Mouse (Mus musculus): Measurements from ENCODE around the gene Mink1.

Mink1 gene

GRCm38 (mm10) chr11:70630129-70630528 lies 67.4 kb downstream of the Mink1 start:
- no peak for DNase-seq (ENCODE audit: low spot score in 2 of 2)

- DNase-seq (ENCODE audit: low spot score in 2 of 2), result no peak
Observed at GRCm38 (mm10) chr11:70635601-70636000, 72.9 kb downstream of the Mink1 start.

- no peak for DNase-seq (ENCODE audit: low spot score in 2 of 2)
Observed at GRCm38 (mm10) chr11:70637764-70638163, 75.1 kb downstream of the Mink1 start.

GRCm38 (mm10) chr11:70638293-70638692 lies 75.6 kb downstream of the Mink1 start:
- DNase-seq (ENCODE audit: low spot score in 2 of 2), result no peak

GRCm38 (mm10) chr11:70638714-70639278 lies 76.1 kb downstream of the Mink1 start, which contains the start of gene Gp1ba:
Gene Gp1ba, plus strand, starts transcription at chr11:70639122.
- no peak for DNase-seq (ENCODE audit: low spot score in 2 of 2)

GRCm38 (mm10) chr11:70639976-70640375 lies 77.3 kb downstream of the Mink1 start:
- no peak for DNase-seq (ENCODE audit: low spot score in 2 of 2)

- no peak for DNase-seq (ENCODE audit: low spot score in 2 of 2)
Observed at GRCm38 (mm10) chr11:70641241-70641640, 78.6 kb downstream of the Mink1 start.

GRCm38 (mm10) chr11:70643051-70643450 lies 80.4 kb downstream of the Mink1 start:
- DNase-seq (ENCODE audit: low spot score in 2 of 2), result no peak

GRCm38 (mm10) chr11:70644564-70645103 lies 82.0 kb downstream of the Mink1 start:
- no peak for DNase-seq (ENCODE audit: low spot score in 2 of 2)

GRCm38 (mm10) chr11:70645461-70646258 lies 83.0 kb downstream of the Mink1 start:
- no peak for DNase-seq (ENCODE audit: low spot score in 2 of 2)

- DNase-seq (ENCODE audit: low spot score in 2 of 2), result no peak
Observed at GRCm38 (mm10) chr11:70646259-70646555, 83.5 kb downstream of the Mink1 start.

- peak; percentile 94 to 97 for DNase-seq (ENCODE audit: low spot score in 2 of 2)
Observed at GRCm38 (mm10) chr11:70646691-70647650, 84.3 kb downstream of the Mink1 start, which contains the start of the genes Rnf167 and Slc25a11. Gene Rnf167, plus strand, starts transcription at chr11:70647235. Gene Slc25a11, minus strand, starts transcription at chr11:70647479.

- no peak for DNase-seq (ENCODE audit: low spot score in 2 of 2)
Observed at GRCm38 (mm10) chr11:70647716-70648420, 85.2 kb downstream of the Mink1 start.

GRCm38 (mm10) chr11:70648512-70648911 lies 85.8 kb downstream of the Mink1 start:
- no peak for DNase-seq (ENCODE audit: low spot score in 2 of 2)

GRCm38 (mm10) chr11:70649185-70649734 lies 86.6 kb downstream of the Mink1 start:
- no peak for DNase-seq (ENCODE audit: low spot score in 2 of 2)

- DNase-seq (ENCODE audit: low spot score in 2 of 2), result no peak
Observed at GRCm38 (mm10) chr11:70650322-70651175, 87.9 kb downstream of the Mink1 start.

- no peak for DNase-seq (ENCODE audit: low spot score in 2 of 2)
Observed at GRCm38 (mm10) chr11:70651391-70651790, 88.7 kb downstream of the Mink1 start.

GRCm38 (mm10) chr11:70652029-70652883 lies 89.6 kb downstream of the Mink1 start:
- no peak for DNase-seq (ENCODE audit: low spot score in 2 of 2)

GRCm38 (mm10) chr11:70652884-70653344 lies 90.2 kb downstream of the Mink1 start:
- DNase-seq (ENCODE audit: low spot score in 2 of 2), result no peak

All from left cerebral cortex, adult 9 months (tissue).